In genomic region chr10:109861275-109861674, GRCm38 (mm10) we compare ENCODE assay signal across 10 mouse cellular contexts.
A peak's percentile ranks its signal among the peaks of the same experiment; 100 is the strongest.
DNase-seq lines count a peak whose midpoint lies in the region; ATAC-seq and TF ChIP-seq lines count a peak whose summit lies in the region.
"Had no signal": no experiment of that assay in that cellular context is flagged by ENCODE, and none has a peak within 500 bp of the region (broad histone marks: within the 10 kb centered on the region; RNA-seq: fewer than 3 reads in every experiment).

No protein-coding gene starts in this region.

- no peak overlapping the region for H3K27ac ChIP-seq in heart, adult 2 months

- H3K4me1 ChIP-seq in heart, adult 2 months (ENCODE audit: control insufficient read depth, insufficient read depth, low read length), result no peaks in the 10 kb centered on the region; the same call in 1 of the 2 replicates

- no peak for TF ChIP-seq EP300 in heart, adult 2 months (IDR thresholded peaks at IDR 0.05; ENCODE audit: insufficient read depth, low read depth, low read length)

- 54% methylated on average over 2 of the region's 2 CpGs for WGBS in heart, adult 2 months

- ATAC-seq in hematopoietic stem cell, adult 5-6 weeks (replicated peaks in 1 of 2; ENCODE audit: insufficient read depth in 1 of 2, low FRiP score in 2 of 2, low TSS enrichment in 1 of 2, low read depth in 1 of 2, poor library complexity in 2 of 2, severe bottlenecking in 2 of 2), result peak; percentile 62 to 88; a peak in 3 of 4 replicates
- no peak for ATAC-seq in erythroid progenitor cell, adult 5-6 weeks (replicated peaks; ENCODE audit: low FRiP score, poor library complexity, severe bottlenecking)

- no peak for DNase-seq in heart, adult 2 months
- no peak for DNase-seq in heart, adult 11 months
- DNase-seq in 416B (ENCODE audit: low read depth) (peak; percentile 50), adipocyte (ENCODE audit: low spot score) (peak; percentile 62)
- DNase-seq in spleen, postnatal 36 days (ENCODE audit: low spot score in 2 of 2), result no peak
- no peak for DNase-seq in lung, postnatal 25 days (ENCODE audit: low spot score)
- DNase-seq: cerebellum, postnatal 25 days had no signal

- H3K27me3 ChIP-seq in heart, adult 2 months (ENCODE audit: control insufficient read depth, insufficient read depth, low read length), result no peaks in the 10 kb centered on the region

- no peaks in the 10 kb centered on the region for H3K36me3 ChIP-seq in heart, adult 2 months (ENCODE audit: control insufficient read depth, insufficient read depth, low read length)
- H3K36me3 ChIP-seq: G1E had no signal

- no peak overlapping the region for H3K9ac ChIP-seq in heart, adult 2 months (ENCODE audit: low read depth, low read length)

- H3K79me2 ChIP-seq in heart, adult 2 months (replicated peaks; ENCODE audit: control insufficient read depth, insufficient read depth, low read length), result no peaks in the 10 kb centered on the region

- intact Hi-C loops in heart, adult 2 months (cut with DNase I), result no loop called here

- TF ChIP-seq CTCF in heart, adult 2 months (IDR thresholded peaks at IDR 0.05), result peak; percentile 82

- no peak for TF ChIP-seq POLR2A in heart, adult 2 months (IDR thresholded peaks at IDR 0.05; ENCODE audit: insufficient read depth, low read depth, low read length)

- no peak overlapping the region for H3K4me3 ChIP-seq in heart, adult 2 months

Comparison
In these comparisons a context has a peak if more than half of its experiments do, and no peak if none do; other contexts are left out.
1. DNase-seq: peak in 416B (single experiment) and adipocyte (single experiment); none in heart, adult 2 months (0 of 2), heart, adult 11 months (single experiment), spleen, postnatal 36 days (0 of 2) and lung, postnatal 25 days (single experiment).